Mouse (Mus musculus) c-Kit-positive CD71-positive TER-119-negative erythroid progenitor cells, embryonic 14.5 days (primary cell): Measurements from ENCODE around the gene 2010300C02Rik.
"Not testable (repeated sequence)": the region's sequence is repeated elsewhere in the genome, so short reads cannot be mapped to it uniquely, and the experiment has no call there.

Experiments
- DNase-seq: peaks from one replicate; pipeline ENCODE4 v3.0.0-alpha.2; 2013; ENCODE audit warnings: low read depth

The 2010300C02Rik gene

GRCm38 (mm10) chr1:37719761-37720640 is at the start of gene 2010300C02Rik:
Gene 2010300C02Rik (minus strand): TSS chr1:37720085.
- DNase-seq = no peak

DNA sequence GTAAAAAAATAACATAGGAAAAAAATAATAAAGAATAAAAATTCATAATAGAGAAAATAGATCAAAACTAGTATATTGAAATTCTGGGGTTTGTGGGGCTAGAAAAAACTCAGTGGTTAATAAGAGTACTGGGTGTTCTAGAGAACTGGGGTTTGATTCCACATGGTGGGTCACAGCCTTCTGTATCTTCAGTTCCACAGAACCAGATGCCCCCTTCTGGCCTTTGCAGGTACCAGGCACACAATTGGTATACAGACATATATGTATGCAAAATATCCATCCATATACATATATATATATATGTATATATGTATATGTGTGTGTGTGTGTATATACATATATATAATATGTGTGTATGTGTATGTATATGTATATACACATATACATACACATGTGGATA is 39.5 kb upstream of the 2010300C02Rik start:
- no peak for DNase-seq

GRCm38 (mm10) chr1:37744650-37745259 is 24.9 kb upstream of the 2010300C02Rik start:
- peak; percentile 5 for DNase-seq

DNA sequence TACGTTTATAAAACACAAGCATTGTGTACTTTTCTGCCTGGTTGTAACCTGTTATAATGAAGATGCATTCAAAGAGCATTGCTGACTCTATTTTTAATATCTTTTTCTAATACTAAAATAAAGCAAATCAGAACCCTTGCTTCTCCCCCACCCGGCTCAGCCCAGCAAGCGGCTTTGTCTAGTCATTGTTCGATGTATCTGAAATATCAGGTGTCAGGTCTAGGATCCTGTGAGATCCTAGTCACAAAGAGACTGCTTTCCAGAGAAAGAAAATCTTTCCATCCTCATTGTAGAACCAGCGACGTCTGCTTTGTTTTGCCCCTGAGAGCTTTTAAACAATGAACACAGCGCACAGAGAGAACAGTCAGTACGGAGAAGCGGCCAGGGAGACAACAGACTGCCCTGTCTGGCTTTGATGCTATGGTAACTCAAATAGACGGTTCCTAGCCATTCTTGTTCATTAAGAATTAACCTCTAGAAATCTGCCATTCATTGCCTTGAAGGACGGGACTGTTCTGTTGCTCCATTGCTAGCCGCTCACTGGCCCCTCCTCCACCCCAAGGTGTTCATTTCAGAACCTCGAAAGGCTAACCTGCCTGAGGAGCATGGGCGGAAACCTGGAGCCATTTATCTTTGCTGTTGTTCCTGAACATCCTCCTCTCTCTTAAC is 22.9 kb upstream of the 2010300C02Rik start:
- no peak for DNase-seq

DNA sequence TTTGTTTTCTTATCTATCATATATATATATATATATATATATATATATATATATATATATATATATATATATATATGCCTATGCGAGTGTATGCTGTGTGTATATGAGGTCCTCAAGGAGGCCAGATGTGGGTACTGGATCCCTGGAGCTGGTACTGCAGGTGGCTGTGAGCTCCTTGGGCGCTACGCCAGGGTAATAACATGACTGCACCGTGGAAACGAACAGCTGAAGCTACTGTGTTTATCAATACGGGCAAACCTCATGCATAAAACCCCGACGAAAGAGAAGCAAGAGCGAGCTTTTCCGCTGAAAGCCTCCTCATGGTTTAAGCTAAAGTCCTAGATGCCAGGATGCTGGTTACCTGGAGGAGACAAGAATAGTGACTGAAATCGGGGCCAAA is 22.2 kb upstream of the 2010300C02Rik start:
- DNase-seq = no peak

- no peak for DNase-seq
These were observed 20.4 kb upstream of the 2010300C02Rik start for GRCm38 (mm10) chr1:37740161-37740802.

DNA sequence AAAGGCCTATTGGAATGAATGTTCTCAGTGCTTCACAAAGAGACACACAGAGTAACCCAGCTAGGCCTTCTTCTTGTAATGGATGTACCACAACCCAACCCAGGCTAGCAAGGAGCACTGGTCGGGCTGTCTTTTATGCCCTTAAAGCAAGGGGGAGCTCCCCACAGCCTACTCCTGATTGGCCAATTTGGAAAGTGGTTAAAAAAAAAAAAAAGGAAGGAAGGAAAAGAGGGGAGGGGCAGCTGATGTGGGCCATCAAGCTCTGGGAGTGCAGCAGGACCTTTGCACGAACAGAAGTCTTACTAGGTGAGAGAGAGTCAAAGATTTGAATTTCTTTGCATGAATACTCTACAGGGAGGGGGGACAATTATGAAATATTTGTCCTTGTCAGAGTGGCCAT is 19.0 kb upstream of the 2010300C02Rik start:
- no peak for DNase-seq

DNA sequence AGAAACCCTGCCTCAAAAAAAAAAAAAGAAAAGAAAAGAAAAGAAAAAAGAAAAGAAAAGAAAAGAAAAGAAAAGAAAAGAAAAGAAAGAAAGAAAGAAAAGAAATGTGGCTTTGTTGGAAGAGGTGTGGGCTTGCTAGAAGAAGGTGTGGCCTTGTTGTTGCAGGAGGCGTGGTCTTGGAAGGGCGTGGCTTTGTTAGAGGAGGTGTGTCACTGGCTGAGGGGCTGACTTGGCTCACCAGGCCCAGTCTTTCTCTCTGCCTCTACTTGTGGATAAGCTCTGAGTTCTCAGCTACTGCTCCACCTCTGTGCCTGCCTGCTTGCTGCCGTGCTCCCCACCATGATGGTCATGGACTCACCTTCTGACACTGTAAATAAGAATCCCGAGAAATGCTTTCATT is 17.2 kb upstream of the 2010300C02Rik start:
- peak; percentile 40 for DNase-seq

GRCm38 (mm10) chr1:37735932-37736331 is 16.0 kb upstream of the 2010300C02Rik start:
- no peak for DNase-seq

DNA sequence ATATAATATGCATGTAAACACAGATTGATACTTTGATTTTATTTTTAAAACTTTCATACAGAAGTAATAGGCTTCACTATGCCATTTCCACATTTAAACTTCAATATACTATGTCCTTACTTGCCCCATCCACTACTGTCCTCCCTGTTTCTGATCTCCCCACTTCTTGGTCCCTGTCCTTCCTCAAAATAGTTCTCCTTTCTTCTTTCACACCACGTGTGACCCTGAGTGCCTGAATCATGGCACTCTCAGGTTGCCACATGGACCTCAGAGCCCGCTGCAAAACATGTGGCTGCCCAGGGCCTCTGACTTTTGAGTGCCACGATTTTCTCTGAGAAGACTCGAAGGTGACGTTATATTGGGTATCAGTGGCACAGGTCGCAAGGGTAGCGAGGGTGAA is 15.0 kb upstream of the 2010300C02Rik start:
- DNase-seq = no peak

- DNase-seq = no peak
These were observed 9.5 kb upstream of the 2010300C02Rik start for GRCm38 (mm10) chr1:37729353-37729752.

GRCm38 (mm10) chr1:37728053-37728452 is 8.2 kb upstream of the 2010300C02Rik start:
- no peak for DNase-seq

DNA sequence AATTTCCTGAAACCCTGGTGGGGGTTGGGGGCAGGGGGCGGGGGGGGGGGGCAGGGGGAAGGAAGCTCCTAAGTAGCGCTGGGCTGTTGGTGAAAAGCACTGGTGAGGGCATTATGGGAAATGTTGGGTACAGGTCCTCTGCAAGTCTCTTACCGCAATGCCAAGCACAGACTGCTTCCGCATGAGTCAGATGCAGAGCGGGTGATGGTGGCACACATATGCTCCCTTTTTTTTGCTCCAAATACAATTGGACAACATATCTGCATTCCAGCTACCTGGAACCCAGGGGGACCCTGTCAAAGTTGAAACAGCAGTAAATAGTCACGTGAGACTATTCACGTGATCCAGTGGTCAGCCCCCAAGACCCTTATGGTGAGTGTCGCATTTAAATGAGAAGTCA is 7.3 kb upstream of the 2010300C02Rik start:
- DNase-seq = no peak

GRCm38 (mm10) chr1:37726426-37726825 is 6.5 kb upstream of the 2010300C02Rik start:
- no peak for DNase-seq

- DNase-seq = no peak
These were observed 6.0 kb upstream of the 2010300C02Rik start for GRCm38 (mm10) chr1:37725880-37726279.

GRCm38 (mm10) chr1:37721092-37721491 is 1.2 kb upstream of the 2010300C02Rik start:
- DNase-seq = no peak

DNA sequence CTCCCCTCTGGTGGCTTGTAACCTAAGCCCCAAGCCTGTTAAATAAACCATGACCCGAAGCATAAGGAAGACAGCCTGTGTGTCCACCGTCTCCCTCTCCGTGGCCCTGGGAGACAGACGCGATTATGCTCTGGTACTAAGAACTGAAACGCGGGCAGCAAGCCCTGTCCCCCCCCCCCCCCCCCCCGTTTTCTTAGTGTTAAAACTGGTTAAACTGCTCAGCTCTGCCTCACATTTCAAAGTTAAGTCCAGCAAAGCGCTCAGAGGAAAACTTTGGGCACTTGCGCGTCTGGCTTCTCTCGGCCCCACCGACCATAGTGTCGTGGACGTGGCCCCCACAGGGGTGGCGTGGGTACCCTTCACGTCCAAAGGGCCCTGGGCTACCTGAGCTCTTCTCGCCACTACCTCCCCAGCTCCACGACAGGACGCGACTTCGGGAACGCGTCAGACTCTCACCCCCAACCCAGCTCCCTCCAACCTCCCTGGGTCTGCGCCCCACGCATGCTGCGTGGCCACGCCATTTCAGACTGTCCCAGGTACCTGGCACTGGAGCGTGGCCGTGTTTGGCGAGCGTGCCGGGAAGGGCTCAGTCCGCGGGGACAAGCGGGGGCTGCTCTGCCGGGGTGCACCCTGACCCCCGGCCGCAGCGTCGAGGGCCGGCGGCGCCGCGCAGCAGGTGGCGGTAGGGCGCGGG is 708 bp downstream of the 2010300C02Rik start:
- DNase-seq = no peak

- no peak for DNase-seq
These were observed 1.4 kb downstream of the 2010300C02Rik start for GRCm38 (mm10) chr1:37718516-37718915.

DNA sequence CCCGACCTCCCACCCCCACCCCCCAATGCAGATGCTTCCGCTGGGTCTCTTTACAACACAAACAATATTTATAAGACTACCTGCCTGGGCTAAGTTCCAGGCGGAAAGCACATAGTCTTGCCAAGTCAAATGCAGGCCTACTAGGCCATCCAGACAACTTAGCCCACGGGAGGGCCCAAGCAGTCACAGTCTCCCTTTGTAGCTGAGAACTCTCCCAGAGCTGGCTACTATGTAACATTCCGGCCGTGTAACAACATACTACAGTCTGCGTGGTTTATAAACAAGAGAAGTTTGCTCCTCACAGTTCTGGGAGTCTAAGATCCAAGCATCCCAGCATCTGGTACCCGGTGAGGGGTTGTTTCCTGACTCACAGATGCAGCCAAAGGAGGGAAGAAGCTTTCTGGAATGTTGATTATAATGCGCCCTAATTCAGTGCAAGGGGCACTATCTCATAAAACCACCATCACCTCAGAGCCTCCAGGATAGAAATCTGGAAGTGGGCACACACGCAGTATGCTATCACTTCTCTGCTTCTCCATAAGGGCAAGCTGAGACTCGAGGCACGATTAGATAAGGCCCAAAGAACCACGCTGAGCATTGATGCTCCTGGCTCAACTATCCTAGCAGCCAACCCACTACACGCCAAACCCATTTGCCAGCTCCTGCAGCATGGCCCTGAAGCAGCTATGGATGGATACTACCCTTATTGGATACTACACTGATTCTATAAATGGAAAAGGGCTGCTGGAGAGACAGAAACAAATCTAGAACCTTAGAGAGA is 2.3 kb downstream of the 2010300C02Rik start:
- no peak for DNase-seq

- not testable (repeated sequence) for DNase-seq
These were observed 7.5 kb downstream of the 2010300C02Rik start for GRCm38 (mm10) chr1:37712357-37712737.
